Mouse (Mus musculus) heart, embryonic 13.5 days (tissue): Measurements from ENCODE around the gene Stim2. TPM values are rescaled to one million over a fixed set of nuclear protein-coding genes. Genes with fewer than 3 reads are reported as not detected.

Source experiments
- ATAC-seq: fragments of 200-750 bp; cut with Nextera tagmentation; 2 replicates; pipeline ENCODE4 v1.8.0; 2017; ENCODE audit warnings: moderate TSS enrichment; ENCODE audit not compliant: insufficient number of reproducible peaks, low FRiP score, low TSS enrichment; ENCODE audit errors: extremely low read depth
- H3K27ac ChIP-seq: fragments of 300-500 bp; sonication (generic); replicated peaks from 2 replicates; pipeline ENCODE4 v1.5.1; 2015; ENCODE audit warnings: moderate library complexity, mild to moderate bottlenecking, inconsistent platforms
- H3K27me3 ChIP-seq: fragments of 300-500 bp; sonication (generic); replicated peaks from 2 replicates; pipeline ENCODE4 v1.6.1; 2015; ENCODE audit warnings: mild to moderate bottlenecking, inconsistent platforms
- H3K36me3 ChIP-seq: fragments of 300-500 bp; sonication (generic); 2 replicates; pipeline ENCODE4 v1.6.1; 2015; ENCODE audit warnings: mild to moderate bottlenecking, inconsistent platforms
- H3K4me1 ChIP-seq: fragments of 300-500 bp; sonication (generic); 2 replicates; pipeline ENCODE4 v1.6.1; 2015; ENCODE audit warnings: inconsistent platforms
- H3K4me2 ChIP-seq: fragments of 300-500 bp; sonication (generic); 2 replicates; pipeline ENCODE4 v1.6.1; 2015; ENCODE audit warnings: inconsistent platforms, mild to moderate bottlenecking, moderate library complexity
- H3K4me3 ChIP-seq: fragments of 300-500 bp; sonication (generic); 2 replicates; pipeline ENCODE4 v1.5.1; 2015; ENCODE audit warnings: moderate library complexity, mild to moderate bottlenecking, inconsistent platforms
- H3K9ac ChIP-seq: fragments of 300-500 bp; sonication (generic); 2 replicates; pipeline ENCODE4 v1.6.1; 2015; ENCODE audit warnings: inconsistent platforms, mild to moderate bottlenecking, moderate library complexity
- H3K9me3 ChIP-seq: fragments of 300-500 bp; sonication (generic); 2 replicates; pipeline ENCODE4 v1.6.1; 2016; ENCODE audit warnings: inconsistent platforms
- WGBS: fragments of 180-500 bp; shearing (Covaris S2); methylation state at CpG from one replicate; pipeline ENCODE4 v1.1.7; 2015; ENCODE audit warnings: mixed read lengths; 5-methylcytosine and 5-hydroxymethylcytosine counted together
- polyA plus RNA-seq: library from polyadenylated mRNA; unstranded; fragments of >200 nt; fragmentation: Nextera tagmentation; extraction: Ambion mirVana; gene quantifications from 2 replicates; pipeline ENCODE4 v1.2.1, GENCODE M21; 2015

Gene Stim2
- polyA plus RNA-seq = 12.0 and 12.2 TPM in 2 replicates

DNA sequence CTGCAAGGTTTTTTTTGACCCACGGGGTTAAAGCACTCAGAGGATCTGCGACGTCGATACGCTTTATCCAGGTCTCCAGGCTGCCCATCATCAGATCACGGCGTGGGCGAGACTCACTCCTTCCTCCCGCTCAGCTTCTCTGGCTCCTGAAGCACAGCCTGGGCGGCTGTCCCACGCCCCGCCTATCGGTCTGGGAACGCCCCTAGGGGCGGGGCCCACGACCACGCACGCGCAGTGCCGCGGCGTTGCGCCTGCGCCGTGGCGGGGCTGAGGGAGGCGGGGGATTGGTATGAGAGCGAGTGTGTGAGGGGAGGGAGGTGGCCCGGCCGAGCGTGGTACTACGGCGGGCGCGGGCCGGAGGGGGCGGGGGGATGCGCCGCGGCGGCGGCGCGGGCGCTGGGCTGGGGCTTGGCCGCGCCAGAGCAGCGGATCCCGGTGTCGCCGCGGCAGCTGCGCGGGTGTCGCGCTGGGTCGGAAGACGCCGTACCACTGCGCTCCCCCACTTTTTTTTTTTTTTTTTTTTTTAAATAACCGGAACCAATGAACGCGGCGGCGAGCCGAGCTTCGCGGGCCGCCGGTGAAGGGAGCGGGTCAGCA, at the start of gene Stim2:
TSS of gene Stim2 (plus strand) at position 354 of the 597 bp plus-strand sequence.
- Histone ChIP-seq H3K4me3 (peak within 1 kb of the TSS; percentile 89), H3K36me3 (no peaks in the 10 kb centered on the region), H3K9me3 (no peaks in the 10 kb centered on the region), H3K9ac (peak within 1 kb of the TSS; percentile 96), H3K4me1 (peaks cover 35% of the 10 kb centered on the region), H3K4me2 (peak within 1 kb of the TSS; percentile 93), H3K27me3 (no peaks in the 10 kb centered on the region), H3K27ac (peak within 1 kb of the TSS; percentile 94)
- under 1% methylated on average over 71 of the region's 71 CpGs for WGBS
- peak; percentile 96 for ATAC-seq

DNA sequence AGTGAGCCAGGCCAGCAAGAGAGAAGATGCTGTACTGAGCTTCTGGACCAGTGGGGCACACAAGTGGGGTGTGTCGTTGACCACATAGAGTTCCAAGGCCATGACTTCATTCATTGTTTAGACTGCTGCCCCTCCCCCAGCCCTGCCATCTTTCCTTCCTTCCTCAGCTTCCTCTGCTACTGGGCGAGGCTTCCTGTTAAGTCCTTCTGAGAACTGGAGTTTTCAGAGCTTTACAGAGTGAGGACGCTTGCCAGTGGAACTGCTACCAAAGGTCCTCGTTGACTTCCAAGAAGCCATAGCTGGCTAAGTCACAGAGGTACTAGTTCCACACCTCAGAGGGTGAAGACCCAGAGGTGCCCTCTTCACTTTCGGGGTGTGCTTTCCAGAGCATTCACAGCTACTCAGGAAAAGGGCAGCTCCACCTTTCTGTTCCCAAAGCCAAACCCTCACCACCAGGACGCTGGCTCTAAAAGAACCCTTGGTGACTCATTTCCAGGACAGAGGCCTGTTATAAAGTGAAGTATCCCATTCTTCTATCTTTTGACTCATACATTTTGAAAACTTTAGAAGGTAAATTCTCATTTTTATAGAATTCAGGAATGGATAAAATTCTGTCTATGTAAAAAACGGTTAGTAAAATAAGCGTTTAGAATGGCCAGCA, 49.6 kb upstream of the Stim2 start:
- Histone ChIP-seq H3K4me3 (no peak overlapping the region), H3K9ac (no peak overlapping the region), H3K27ac (peak overlapping the region; percentile 61), H3K27me3 (no peaks in the 10 kb centered on the region), H3K4me1 (peaks cover 43% of the 10 kb centered on the region), H3K4me2 (0 out of 2 replicates have a peak overlapping the region, but pooled peaks have one; percentile 5), H3K36me3 (no peaks in the 10 kb centered on the region), H3K9me3 (no peaks in the 10 kb centered on the region)
- 65% methylated on average over 8 of the region's 8 CpGs for WGBS
- ATAC-seq = no peak

DNA sequence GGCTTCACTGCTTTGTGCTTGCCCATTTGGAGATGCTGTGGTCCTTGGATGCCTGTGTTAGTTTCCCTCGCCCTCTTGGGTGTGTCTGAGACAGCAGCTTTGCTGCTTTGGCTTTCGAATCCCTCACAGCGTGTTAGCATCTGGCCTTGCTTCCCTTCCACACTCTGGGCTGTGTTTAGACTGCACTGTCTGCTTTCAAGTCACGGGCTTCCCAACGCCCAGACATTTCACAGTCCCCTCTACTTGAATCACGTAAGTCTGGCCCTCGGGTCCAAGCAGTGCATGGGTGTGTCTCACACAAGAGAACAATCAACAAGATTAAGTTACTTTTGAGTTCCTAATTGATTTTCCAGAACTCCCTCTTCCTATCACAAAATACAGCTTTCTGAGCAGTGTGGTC, 48.1 kb upstream of the Stim2 start:
- Histone ChIP-seq H3K9ac (no peak overlapping the region), H3K4me3 (no peak overlapping the region), H3K4me1 (peaks cover 43% of the 10 kb centered on the region), H3K9me3 (no peaks in the 10 kb centered on the region), H3K36me3 (no peaks in the 10 kb centered on the region), H3K27ac (peak overlapping the region; percentile 21; the same call in 1 of the 2 replicates), H3K27me3 (no peaks in the 10 kb centered on the region), H3K4me2 (no peak overlapping the region)
- 39% methylated on average over 7 of the region's 7 CpGs for WGBS
- ATAC-seq = no peak

DNA sequence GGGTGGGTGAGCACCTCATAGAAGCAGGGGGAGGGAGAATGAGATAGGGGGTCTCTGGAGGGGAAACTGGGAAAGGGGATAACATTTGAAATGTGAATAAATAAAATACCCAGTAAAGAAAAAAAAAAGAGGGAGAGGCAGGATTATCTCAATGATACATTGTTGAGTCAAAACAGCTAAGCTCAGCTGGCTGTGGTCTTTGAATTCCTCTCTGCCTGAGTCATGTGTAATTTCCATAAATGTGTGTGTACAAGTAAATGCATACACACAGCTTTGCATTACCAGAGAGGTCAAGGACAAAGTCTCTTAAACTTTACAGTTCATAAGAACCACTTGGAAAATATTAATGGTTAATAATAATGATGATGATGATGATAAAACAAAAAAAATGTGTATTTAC, 45.1 kb upstream of the Stim2 start:
- Histone ChIP-seq H3K27ac (no peak overlapping the region), H3K9me3 (no peaks in the 10 kb centered on the region), H3K36me3 (no peaks in the 10 kb centered on the region), H3K4me3 (no peak overlapping the region), H3K4me2 (no peak overlapping the region), H3K9ac (no peak overlapping the region), H3K4me1 (peaks cover 35% of the 10 kb centered on the region), H3K27me3 (no peaks in the 10 kb centered on the region)
- no peak for ATAC-seq

DNA sequence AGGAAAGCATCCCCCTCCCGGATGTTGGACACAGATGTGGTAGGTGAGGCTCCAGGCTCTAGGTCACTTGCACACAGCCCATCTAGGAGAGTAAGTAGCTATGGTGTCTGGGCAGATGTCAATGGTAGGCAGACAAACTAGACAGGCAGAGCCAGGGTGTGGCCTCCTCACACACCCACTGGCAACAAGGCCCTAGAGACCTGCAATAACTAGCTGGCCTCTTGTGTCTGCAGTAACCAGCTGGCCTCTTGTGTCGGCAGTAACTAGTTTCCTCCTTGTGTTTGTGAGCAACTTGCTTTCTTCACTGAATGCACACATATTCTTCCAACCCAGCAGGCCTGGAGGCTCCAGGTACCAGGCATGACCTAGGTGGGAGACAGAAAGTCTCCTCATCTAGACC, 44.5 kb upstream of the Stim2 start:
- no peak overlapping the region for H3K9ac ChIP-seq
- H3K4me1 ChIP-seq = peaks cover 29% of the 10 kb centered on the region
- H3K27ac ChIP-seq = no peak overlapping the region
- H3K9me3 ChIP-seq = no peaks in the 10 kb centered on the region
- no peak overlapping the region for H3K4me2 ChIP-seq
- no peak for ATAC-seq
- WGBS = 78% methylated on average over 2 of the region's 2 CpGs
- H3K36me3 ChIP-seq = no peaks in the 10 kb centered on the region
- H3K4me3 ChIP-seq = no peak overlapping the region
- no peaks in the 10 kb centered on the region for H3K27me3 ChIP-seq

DNA sequence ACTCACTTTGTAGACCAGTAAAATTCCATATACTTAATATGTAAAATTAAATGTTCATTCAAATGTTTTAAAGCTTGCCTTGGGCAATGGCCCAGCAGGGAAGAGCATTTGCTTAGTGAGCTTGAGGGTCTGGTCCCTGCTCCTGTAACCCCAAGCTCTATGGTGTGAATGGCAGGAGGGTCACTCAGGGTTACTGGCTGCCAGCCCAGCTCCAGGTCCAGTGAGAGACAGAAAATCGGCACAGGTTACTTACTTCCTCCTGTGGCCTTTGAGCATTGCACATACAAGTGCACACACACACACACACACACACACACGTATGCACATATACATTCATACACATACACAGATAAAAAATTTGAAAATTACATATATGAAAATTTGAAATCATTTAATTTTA, 42.3 kb upstream of the Stim2 start:
- no peak for ATAC-seq
- Histone ChIP-seq H3K4me2 (no peak overlapping the region), H3K4me3 (no peak overlapping the region), H3K27me3 (no peaks in the 10 kb centered on the region), H3K36me3 (no peaks in the 10 kb centered on the region), H3K9me3 (no peaks in the 10 kb centered on the region), H3K4me1 (peaks cover 20% of the 10 kb centered on the region), H3K27ac (no peak overlapping the region), H3K9ac (no peak overlapping the region)
- WGBS = 78% methylated on average over 2 of the region's 2 CpGs

DNA sequence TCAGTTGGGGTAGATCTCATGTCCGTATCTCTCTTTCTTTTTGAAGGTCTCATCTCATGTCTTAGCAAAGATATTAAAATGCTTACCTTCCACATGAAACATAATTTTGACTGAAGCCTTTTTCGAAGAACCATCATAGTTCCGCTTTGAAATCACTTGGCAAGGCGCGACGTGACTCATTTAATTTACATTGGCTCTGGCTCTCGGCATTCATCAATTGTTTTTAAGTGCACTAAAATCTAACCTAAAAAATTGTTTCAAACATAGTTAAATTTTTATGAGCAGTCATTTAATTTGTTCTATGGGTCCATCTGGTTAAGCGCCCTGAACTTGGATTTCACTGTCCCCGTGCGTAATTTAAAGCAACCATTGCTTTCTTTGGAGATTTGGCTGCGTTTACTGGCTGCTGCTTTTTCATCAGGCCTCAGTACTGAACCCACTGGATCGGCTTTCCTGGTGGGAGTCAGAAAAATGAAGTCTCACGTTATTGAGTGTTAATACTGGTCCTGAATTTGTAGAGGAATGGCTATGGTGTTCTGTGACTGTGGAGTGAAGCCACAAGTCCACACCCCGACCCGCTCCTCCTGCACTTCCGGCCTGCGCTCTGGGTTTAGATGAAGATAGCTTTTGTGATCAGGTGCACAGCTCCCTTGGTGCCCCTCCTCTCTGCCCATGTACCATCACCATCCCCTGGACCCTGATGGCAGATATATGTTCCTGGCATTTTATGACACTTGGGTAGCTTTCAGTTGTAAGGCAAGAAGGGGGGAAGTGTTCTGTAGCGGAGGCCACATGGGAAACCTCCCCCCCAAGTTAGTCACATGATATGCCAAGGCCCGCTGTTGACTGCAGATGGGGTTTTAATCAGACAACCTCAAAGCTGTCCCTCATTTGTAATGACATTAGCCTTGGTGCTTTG, 41.6 kb upstream of the Stim2 start:
- 82% methylated on average over 19 of the region's 19 CpGs for WGBS
- ATAC-seq = no peak
- Histone ChIP-seq H3K9me3 (no peaks in the 10 kb centered on the region), H3K4me3 (no peak overlapping the region), H3K4me2 (no peak overlapping the region), H3K36me3 (no peaks in the 10 kb centered on the region), H3K27me3 (no peaks in the 10 kb centered on the region), H3K4me1 (peaks cover 20% of the 10 kb centered on the region), H3K9ac (no peak overlapping the region), H3K27ac (no peak overlapping the region)

DNA sequence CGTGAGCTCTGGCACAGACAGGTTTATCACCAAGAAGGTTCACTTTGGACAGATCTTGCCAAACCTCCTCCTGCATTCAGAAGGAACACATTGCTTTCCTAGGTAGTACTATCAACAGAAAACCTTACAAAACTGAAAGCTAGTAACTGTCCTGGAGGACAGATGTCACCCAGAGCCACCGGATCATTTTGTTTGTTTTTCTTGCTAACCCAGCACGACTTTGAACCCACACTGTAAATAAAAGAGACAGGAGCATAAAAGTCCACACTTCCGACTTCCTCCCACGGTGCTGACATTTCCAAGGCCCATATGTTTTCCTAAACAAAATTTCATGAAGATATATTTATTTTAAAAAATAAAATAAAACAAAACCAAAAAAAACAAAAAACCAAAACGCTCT, 41.0 kb upstream of the Stim2 start:
- Histone ChIP-seq H3K36me3 (no peaks in the 10 kb centered on the region), H3K9me3 (no peaks in the 10 kb centered on the region), H3K27ac (no peak overlapping the region), H3K9ac (no peak overlapping the region), H3K4me3 (no peak overlapping the region), H3K4me1 (peaks cover 20% of the 10 kb centered on the region), H3K27me3 (no peaks in the 10 kb centered on the region), H3K4me2 (no peak overlapping the region)
- ATAC-seq = no peak
- WGBS = 47% methylated on average over 6 of the region's 6 CpGs

DNA sequence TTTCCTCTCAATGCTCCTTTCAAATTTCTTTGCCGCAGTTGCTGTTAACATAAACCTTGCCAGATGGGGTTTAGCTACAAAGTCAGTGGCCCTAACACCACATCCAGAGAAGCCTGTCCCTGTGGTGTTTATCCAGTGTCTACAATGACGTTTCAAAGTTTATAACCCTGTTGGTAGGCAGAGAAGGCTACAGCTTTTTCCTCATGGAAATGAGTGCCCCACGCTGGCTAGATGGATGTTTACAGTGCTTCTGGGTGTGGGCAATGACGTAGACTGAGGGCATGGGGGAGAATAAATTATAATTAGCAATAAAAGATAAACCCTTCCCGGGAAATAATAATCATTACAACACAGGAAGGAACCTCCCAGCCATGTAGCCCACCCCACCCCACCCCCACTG, 37.1 kb upstream of the Stim2 start:
- Histone ChIP-seq H3K4me3 (no peak overlapping the region), H3K27ac (no peak overlapping the region), H3K9ac (no peak overlapping the region), H3K27me3 (no peaks in the 10 kb centered on the region), H3K4me1 (0 out of 2 replicates have a peak, but pooled peaks cover 6% of the 10 kb centered on the region), H3K9me3 (no peaks in the 10 kb centered on the region), H3K36me3 (no peaks in the 10 kb centered on the region), H3K4me2 (no peak overlapping the region)
- whole genome bisulfite sequencing = 59% methylated on average over 5 of the region's 5 CpGs
- ATAC-seq = no peak

DNA sequence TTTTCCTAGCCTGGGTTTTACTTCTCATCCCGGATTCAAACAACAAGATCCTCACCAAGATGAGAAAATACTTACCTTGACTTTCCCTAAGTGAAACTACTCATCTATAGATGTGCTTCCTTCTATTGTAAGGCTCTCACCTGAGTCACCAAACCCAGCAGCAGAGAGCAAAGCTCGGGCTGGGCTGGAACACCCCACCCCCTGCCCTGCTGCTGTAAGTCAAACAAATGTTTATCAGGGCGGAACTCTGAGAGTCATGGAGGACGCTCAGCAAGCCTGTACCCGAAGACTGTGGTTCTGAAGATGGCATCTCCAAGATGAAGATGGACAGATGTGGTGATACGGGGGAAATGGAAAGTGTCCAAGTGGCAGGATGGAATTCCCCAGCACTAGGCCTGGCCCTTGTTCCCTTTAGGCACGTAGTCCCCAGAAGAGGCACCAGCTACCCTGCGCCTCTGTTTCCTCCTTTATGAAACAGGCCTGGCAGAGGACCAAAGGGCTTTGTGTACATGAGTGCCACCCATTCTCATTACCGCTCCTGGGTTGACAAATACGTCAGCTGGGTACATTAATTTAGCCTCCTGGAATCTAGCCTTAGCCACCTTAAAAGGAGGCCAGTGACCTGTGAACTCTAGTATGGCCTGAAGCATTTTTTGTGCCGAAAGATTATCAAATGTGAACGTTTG, 36.3 kb upstream of the Stim2 start:
- Histone ChIP-seq H3K4me3 (no peak overlapping the region), H3K9ac (no peak overlapping the region), H3K36me3 (no peaks in the 10 kb centered on the region), H3K4me1 (0 out of 2 replicates have a peak, but pooled peaks cover 3% of the 10 kb centered on the region), H3K27ac (no peak overlapping the region), H3K4me2 (no peak overlapping the region), H3K9me3 (no peaks in the 10 kb centered on the region), H3K27me3 (no peaks in the 10 kb centered on the region)
- ATAC-seq = no peak
- 68% methylated on average over 12 of the region's 12 CpGs for WGBS

DNA sequence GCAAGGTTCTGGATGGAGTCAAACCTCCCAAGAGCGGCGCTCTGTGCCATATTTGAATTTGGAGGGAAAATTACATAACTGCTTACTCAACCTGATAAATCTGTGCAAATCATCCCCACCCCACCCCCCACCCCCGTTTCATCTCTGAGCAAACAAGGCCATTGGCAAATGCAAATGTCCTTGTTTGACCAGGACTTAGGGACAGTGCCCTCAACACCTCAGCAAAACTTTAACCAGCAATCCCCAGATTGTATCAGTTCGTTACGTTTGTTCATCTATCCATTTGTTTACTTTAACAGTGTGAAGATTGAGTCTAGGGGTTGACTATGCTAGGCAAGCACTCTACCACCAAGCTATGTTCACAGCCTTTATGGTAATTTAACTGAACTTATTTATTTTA, 32.6 kb upstream of the Stim2 start:
- Histone ChIP-seq H3K9me3 (no peaks in the 10 kb centered on the region), H3K9ac (no peak overlapping the region), H3K4me1 (peaks cover 11% of the 10 kb centered on the region; the same call in 1 of the 2 replicates), H3K4me3 (no peak overlapping the region), H3K27me3 (no peaks in the 10 kb centered on the region), H3K36me3 (no peaks in the 10 kb centered on the region), H3K27ac (no peak overlapping the region), H3K4me2 (no peak overlapping the region)
- 84% methylated on average over 5 of the region's 5 CpGs for WGBS
- no peak for ATAC-seq
